Mouse (Mus musculus): Measurements from ENCODE around the gene Wap.

Wap gene

DNA sequence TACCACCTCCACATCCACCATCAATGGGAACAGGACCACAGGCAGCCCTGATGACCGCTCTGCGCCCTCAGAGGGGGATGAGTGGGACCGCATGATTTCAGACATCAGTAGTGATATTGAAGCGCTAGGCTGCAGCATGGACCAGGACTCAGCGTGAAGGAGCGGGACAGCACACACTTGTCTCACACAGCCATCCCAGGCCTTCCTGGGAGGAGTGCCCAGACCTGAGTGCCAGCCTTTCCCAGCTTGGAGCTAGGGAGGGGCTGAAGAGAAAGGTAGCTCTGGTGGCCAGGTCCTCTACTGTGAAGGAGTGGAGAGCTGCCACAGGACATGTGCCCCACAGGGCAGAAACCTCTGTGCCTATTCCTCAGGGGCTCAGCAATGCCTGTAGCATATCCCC lies 42.2 kb downstream of the Wap start:
- no peak for DNase-seq (ENCODE audit: low spot score)

DNA sequence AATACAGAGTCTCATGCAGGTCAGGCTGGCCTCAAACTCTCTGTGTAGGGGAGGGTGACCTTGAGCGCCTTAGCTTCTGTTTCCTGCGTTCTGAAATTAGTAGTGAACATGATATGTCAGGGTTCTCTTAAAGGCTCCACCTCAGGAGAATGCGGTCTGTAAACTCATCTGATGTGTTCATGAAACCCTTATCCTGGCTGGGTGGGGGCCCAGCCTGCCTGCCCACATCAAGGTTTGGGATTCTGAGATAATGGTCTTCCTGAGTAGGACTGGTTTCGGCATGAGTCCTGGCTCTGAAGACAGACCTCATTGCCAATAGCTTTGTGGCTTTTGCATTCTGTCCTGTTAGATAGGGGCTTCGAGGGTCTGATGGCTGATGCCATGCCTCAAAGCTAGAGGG lies 43.1 kb downstream of the Wap start:
- DNase-seq (ENCODE audit: low spot score) = no peak

DNA sequence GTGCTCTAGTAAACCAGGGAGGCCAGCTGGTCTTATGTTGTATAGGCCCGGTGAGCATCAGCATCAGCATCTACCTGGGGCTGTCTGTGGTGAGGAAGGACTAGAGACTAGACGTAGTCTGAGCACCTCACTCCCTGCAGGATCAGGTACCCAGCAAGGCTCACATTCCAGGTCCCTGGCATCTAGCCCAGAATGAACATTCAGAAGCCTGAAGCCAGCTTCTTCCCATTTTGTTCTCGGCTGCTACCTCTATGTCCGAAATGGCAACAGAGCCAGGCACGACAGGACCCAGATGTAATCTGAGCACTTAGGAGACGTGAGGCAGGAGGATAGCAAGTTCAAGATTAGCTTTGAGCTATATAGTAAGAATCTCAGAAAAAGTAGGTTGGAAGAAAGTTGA lies 43.6 kb downstream of the Wap start:
- DNase-seq (ENCODE audit: low spot score) = no peak

DNA sequence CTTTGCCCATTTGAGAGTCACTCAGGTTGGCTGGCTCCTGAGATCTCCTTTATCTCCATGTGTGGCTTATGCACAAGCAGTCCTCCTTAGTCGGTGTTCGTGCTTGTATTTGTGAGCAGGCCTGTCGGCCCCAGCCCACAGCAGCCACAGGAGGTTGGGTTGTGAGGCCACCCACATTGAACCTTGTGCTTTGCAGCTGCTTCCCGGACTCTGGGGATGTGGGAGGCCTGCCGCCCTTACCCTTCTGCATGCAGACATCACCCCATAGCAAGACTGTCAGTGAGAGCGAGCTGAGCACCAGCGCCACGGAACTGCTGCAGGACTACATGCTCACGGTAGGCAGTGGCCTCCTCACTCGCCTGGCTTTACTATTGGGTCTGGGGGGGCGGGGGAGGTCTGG lies 45.0 kb downstream of the Wap start:
- DNase-seq (ENCODE audit: low spot score) = no peak

DNA sequence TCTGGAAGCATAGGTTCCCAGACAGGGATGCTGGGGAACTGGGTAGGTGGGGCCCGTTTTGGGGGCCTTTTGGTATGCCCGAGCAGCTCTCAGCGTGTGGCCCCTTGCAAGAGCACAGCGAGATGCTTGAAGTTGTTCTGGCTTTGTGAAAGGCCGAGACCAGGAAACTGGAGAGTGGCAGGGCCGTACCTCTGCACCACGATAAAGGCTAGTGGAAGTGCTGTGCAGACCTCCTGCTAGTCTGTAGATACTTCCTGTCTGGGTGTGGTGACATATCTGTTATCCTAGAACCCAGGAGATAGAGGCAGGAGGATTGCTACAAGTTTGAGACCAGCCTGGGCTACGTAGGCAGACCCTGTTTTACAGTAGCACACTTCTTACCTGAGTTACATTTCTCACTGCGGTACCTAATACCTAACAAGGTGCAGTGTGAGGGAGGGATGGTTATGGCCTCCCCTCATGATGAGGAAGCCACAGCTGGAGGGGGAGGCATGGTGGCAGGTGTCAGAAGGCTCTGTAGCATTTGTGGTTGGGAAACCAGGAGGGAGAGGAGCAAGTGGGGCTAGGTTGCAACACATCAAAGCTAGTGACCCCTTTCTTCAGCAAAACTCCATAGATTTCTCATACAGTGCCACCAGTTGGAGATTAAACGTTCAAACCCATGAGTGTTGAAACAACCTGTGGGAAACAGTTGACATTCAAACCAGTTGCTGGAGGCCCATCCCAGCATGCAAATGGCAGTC lies 47.3 kb downstream of the Wap start:
- DNase-seq (ENCODE audit: low spot score) = no peak

DNA sequence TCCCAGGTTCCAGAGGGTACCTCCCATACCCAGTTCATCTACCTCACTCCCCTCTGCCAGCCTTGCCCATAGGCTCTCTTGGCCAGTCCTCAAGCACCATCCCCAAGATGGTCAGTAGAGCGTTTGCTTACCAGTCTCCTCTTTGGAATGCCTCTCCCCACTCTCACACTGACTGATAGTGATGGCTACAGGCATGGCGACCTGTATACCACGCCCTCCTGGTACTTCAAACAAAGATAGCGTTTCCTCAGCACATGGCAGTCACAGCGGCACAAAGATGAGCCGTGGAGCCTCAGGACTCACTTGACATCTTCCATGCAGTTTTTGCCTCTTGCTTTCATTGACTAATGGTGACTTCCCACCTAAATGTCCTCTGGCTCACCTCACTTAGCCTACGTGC lies 48.6 kb downstream of the Wap start:
- DNase-seq (ENCODE audit: low spot score) = no peak

DNA sequence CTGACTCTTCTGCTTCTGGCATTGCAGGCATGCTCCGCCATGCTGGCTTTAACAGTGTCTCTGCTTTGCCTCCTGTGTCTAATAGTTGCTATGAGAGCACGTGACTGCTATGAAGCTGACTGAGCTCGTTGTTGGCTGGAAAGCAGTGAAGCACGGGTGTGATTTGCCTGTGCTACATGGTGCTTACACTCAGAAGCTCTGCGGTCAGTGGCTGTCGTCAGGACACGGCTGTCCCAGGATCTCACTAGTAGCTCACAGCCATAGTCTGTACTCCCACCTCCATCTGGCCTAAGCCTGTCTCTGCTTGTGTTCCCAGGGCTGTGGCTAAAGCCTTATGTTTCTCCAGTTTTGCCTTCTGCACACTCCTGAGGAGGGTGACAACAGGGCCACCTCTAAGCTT lies 50.1 kb downstream of the Wap start:
- DNase-seq (ENCODE audit: low spot score) = no peak

DNA sequence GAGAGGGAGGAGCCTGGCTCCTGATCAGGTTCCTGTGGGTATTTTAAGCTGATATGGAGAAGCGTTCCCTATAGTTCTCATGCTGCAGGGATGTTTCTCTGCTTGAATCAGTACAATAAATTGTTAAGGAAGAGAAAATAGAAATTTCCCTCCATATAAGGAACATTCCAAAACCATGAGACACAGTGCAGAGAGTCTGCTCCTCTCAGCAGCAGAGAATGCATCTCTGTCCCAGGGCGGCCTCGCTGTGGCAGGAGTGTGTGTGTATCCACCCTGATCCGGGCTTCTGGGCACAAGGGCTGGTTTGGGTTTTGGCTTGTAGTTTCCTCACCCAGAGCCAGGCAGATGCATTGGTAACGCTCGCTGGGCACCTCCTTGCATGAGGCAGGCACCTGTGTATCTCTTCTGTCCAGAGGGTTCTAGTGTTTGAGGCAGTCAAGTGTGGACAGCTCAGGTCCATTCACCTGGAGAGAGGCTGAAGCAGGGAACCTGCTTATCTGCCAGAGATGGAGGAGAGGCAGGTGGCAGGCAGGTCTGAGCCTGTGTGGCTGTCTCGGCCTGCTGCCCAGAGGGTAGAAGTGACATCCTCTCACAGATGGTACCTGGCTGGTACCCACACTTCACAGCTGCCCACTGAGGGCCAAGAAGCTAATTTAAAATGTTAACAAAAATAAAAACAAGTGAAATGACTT lies 51.0 kb downstream of the Wap start:
- DNase-seq (ENCODE audit: low spot score) = no peak

DNA sequence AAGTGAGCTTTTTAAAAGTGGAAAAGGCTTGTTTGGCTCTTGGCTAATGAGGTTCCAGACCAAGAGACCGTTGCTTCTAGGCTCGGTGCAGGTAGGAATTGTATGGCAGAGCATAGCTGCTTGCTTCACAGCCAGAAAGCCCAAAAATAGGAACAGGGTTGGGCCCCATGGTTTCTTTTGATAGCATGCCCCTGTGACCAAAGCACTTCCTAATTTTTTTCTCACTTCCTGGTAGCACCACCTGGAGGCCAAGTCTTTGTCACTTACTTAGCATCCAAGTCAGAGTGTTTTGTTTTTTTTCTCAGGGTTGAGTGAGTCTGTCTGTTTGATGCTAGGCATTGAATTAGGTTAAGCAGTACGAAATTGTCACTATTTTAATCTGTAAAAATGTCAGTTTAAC lies 51.8 kb downstream of the Wap start:
- no peak for DNase-seq (ENCODE audit: low spot score)

DNA sequence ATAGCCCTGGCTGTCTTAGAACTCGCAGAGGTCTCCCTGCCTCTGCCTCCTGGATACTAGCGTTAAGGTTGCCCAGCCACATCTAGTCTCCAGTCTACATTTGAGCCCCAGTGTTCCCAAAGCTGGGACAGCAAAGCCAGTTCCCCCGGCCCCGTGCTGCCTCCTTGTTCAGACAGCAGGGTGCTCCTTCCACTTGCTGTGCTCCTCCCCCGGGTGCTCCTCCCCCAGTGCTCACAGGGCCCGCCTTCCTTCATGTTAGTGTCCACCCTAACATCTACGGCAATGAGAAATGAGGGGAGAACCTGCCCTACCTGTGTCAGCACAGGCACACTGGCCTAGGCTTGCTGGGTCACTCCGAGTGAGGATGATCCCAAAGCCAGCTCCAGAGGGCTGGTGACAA lies 52.7 kb downstream of the Wap start:
- DNase-seq (ENCODE audit: low spot score) = no peak

All from spleen, adult 12 weeks (tissue).